Mouse (Mus musculus) liver, postnatal 0 days (tissue): Measurements from ENCODE around the gene Prss28.

Source experiments
- CTCF ChIP-seq: sonication (generic); IDR thresholded peaks from 2 replicates; pipeline ENCODE4 v1.5.1; 2016; ENCODE audit warnings: antibody characterized with exemption, low read depth
- EP300 ChIP-seq: IDR thresholded peaks from 2 replicates; pipeline ENCODE4 v1.6.1; 2016; ENCODE audit warnings: antibody characterized with exemption, low read depth, mild to moderate bottlenecking

DNA sequence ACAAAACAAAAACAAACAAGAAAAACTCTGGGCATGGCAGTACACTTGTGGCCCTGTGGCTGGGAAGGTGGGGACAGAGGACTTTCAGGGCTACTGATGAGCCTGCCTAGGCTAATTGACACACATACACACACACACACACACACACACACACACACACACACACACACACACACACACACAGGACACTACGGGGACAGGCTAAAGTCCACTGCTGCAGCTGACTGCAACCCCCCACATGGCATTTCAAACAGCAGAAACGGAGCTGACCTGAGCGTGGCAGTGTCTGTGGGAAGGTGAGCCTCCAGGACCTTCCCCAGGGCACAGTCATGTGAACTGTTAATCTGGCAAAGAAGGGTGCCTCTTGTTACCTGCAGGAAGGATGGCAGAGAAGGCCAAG is 33.0 kb downstream of the Prss28 start:
- TF ChIP-seq CTCF, result no peak
- no peak for TF ChIP-seq EP300
